Mouse (Mus musculus): ENCODE measurements around the gene Fsip2. TPM values are rescaled to one million over a fixed set of nuclear protein-coding genes. Genes with fewer than 3 reads are reported as not detected.

Gene Fsip2
- polyA plus RNA-seq (2015; fragmentation: Nextera tagmentation; extraction: Ambion mirVana): 0.01 TPM in 1 of 2 replicates, not detected in the other

DNA sequence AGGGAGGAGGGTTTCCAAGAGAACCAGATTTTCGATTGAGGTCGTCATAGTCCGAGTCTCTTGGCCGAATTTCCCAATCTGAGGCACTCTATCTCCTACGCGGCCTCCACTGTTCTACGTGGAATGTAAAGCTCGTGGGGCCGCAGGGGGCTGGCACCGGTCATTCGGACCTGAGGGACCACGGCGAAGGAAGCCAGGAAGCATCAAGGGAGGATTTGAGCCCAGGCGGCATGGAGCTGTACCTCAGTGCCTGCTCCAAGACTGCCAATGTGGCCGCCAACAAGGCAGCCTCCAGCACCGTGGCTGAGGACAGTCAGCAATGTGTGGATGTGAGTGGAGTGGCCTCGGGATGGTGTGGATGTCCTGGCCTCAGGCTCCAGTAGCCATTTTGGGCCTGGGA, at the start of gene Fsip2:
Gene Fsip2, plus strand, starts transcription at position 163 of the 400 bp plus-strand sequence.
- Histone ChIP-seq H3K36me3 (no peaks in the 10 kb centered on the region), H3K9ac (no peak within 1 kb of the TSS), H3K27ac (no peak within 1 kb of the TSS), H3K4me3 (no peak within 1 kb of the TSS), H3K9me3 (no peaks in the 10 kb centered on the region), H3K27me3 (no peaks in the 10 kb centered on the region), H3K4me2 (replicated peaks) (no peak within 1 kb of the TSS), H3K4me1 (no peaks in the 10 kb centered on the region)
- ATAC-seq (ENCODE audit: low FRiP score, low read depth): no peak
- WGBS: 93% methylated on average over 17 of the region's 17 CpGs

DNA sequence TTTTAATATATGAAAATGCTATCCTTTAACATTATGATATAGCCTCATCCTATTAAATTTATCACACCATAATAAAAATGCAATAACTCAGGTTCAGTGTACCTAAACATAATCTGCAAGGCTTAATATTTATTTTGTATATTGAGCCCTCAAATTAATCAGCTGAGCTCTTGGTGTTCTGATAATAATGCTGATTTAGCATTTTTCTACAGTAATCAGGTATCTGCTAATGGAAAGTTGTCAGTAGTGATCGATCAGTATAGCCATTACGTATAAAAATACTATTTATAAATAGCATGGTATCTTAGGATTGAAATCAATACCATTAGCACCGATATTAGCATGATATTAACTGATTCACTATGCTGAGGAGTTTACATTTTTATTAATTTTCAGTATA, 20.0 kb downstream of the Fsip2 start:
- no peaks in the 10 kb centered on the region for H3K4me1 ChIP-seq
- H3K4me3 ChIP-seq: no peak overlapping the region
- no peak for ATAC-seq (ENCODE audit: low FRiP score, low read depth)
- H3K36me3 ChIP-seq: no peaks in the 10 kb centered on the region
- no peaks in the 10 kb centered on the region for H3K9me3 ChIP-seq
- H3K27me3 ChIP-seq: no peaks in the 10 kb centered on the region
- H3K27ac ChIP-seq: no peak overlapping the region
- no peak overlapping the region for H3K4me2 ChIP-seq (replicated peaks)
- no peak overlapping the region for H3K9ac ChIP-seq
- WGBS: 94% methylated on average over 3 of the region's 3 CpGs

DNA sequence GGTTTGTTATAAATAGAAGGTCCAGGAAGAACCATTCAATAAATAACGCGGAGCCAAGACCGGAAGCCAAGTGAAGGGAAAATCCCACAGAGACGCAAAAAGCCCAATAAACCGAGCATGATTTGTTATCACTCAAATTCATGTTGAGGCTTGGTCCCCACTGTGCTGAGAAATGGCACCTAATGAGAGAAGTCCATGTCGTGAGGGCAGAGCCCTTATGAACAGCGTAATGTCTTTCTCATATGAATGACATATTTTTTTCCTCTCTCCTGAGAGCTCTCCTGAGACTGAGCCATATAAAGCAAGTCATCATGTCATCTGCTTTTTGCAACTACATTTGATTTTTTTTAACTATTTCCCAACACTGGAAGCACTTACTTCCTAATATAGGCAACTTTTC, 82.4 kb downstream of the Fsip2 start:
- ATAC-seq (ENCODE audit: low FRiP score, low read depth): no peak
- no peak overlapping the region for H3K4me3 ChIP-seq
- no peak overlapping the region for H3K27ac ChIP-seq
- no peak overlapping the region for H3K9ac ChIP-seq
- H3K36me3 ChIP-seq: no peaks in the 10 kb centered on the region
- no peaks in the 10 kb centered on the region for H3K9me3 ChIP-seq
- whole genome bisulfite sequencing: 52% methylated on average over 7 of the region's 7 CpGs
- no peak overlapping the region for H3K4me2 ChIP-seq (replicated peaks)
- H3K27me3 ChIP-seq: no peaks in the 10 kb centered on the region
- H3K4me1 ChIP-seq: no peaks in the 10 kb centered on the region

DNA sequence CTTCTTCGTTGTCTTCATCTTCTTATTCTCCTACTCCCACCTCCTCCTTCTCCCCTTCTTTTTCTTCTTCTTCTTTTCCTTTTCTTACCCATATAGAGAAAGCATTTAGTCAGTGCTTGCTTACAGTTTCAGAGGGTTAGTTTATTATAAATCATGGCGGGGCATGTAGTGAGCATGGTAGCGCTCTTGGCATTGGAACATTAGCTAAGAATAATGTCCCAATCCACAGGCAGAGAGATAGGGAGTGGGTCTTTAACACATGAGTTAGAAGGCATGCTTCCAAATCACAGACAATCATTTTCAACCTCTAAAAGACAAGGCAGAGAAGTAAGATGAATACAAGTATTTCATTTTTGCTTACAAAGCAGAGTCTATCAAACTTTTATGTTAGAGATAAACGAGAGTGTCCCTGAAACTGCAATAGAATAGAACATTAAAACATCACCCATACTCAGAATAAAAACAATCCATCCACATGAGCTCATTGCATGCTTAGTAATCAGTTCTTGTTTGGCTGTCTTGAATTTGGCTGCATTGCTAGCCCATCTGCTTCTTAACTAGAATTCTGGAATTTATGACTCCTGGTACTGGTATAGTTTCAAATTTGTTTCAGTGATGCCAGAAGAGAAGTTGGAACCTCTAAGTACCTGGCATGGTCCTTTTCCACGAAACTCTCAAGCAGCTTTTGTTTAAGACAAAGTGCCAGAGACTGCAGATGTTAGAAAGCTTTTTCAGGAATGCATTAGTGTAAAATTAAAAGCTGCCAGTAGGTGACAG, 109.7 kb downstream of the Fsip2 start:
- Histone ChIP-seq H3K36me3 (no peaks in the 10 kb centered on the region), H3K4me3 (no peak overlapping the region), H3K9ac (no peak overlapping the region), H3K4me2 (replicated peaks) (no peak overlapping the region), H3K9me3 (no peaks in the 10 kb centered on the region), H3K27ac (no peak overlapping the region), H3K4me1 (no peaks in the 10 kb centered on the region), H3K27me3 (no peaks in the 10 kb centered on the region)
- WGBS: 76% methylated on average over 5 of the region's 5 CpGs
- no peak for ATAC-seq (ENCODE audit: low FRiP score, low read depth)

Measured in limb, embryonic 13.5 days (tissue).